Mouse (Mus musculus): ENCODE data around the gene Mroh2a. TPM values are rescaled to one million over a fixed set of nuclear protein-coding genes. Genes with fewer than 3 reads are reported as not detected.

The Mroh2a gene
- polyA plus RNA-seq, 1 experiment, result 0.96 TPM

DNA sequence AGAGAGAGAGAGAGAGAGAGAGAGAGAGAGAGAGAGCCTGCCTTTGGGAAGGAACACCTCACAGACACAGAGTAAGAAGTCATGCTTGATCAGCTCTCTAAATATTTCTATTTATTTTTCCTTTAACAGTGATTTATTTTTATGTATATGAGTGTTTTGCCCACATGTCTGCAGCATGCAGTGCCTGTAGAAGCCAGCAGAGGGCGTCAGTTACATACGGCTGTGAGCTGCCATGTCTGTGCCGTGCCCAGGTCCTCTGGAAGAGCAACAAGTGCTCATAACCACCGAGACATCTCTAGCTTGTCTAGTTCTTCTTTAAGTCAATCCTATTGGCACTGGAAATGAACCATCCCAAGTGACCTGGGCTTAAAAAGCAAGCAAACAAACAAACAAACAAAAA lies 63.1 kb downstream of the Mroh2a start:
- TF ChIP-seq POLR2A (IDR thresholded peaks at IDR 0.05; ENCODE audit: control insufficient read depth, extremely low read depth, insufficient read depth, low read length, poor library complexity) (no peak), CTCF (IDR thresholded peaks at IDR 0.05; ENCODE audit: borderline replicate concordance, control insufficient read depth, extremely low read depth, insufficient read depth, low read length, poor library complexity) (no peak)
- H3K27me3 ChIP-seq (ENCODE audit: control insufficient read depth, insufficient read depth, low read length), result no peaks in the 10 kb centered on the region
- WGBS, result 34% methylated on average over 4 of the region's 4 CpGs
- H3K4me1 ChIP-seq (replicated peaks; ENCODE audit: control insufficient read depth, insufficient read depth, low read length), result no peaks in the 10 kb centered on the region
- no peak overlapping the region for H3K4me3 ChIP-seq (ENCODE audit: control insufficient read depth, insufficient read depth, low read length)
- peak; percentile 75 for DNase-seq
- no peaks in the 10 kb centered on the region for H3K36me3 ChIP-seq (ENCODE audit: control insufficient read depth, insufficient read depth, low read length)
- H3K27ac ChIP-seq (ENCODE audit: control insufficient read depth, insufficient read depth, low read length), result no peak overlapping the region

- H3K4me1 ChIP-seq (replicated peaks; ENCODE audit: control insufficient read depth, insufficient read depth, low read length), result no peaks in the 10 kb centered on the region
- DNase-seq, result no peak
- WGBS, result 81% methylated on average over 1 of the region's 1 CpGs
- TF ChIP-seq POLR2A (IDR thresholded peaks at IDR 0.05; ENCODE audit: control insufficient read depth, extremely low read depth, insufficient read depth, low read length, poor library complexity) (no peak), CTCF (IDR thresholded peaks at IDR 0.05; ENCODE audit: borderline replicate concordance, control insufficient read depth, extremely low read depth, insufficient read depth, low read length, poor library complexity) (no peak)
- no peak overlapping the region for H3K27ac ChIP-seq (ENCODE audit: control insufficient read depth, insufficient read depth, low read length)
- no peaks in the 10 kb centered on the region for H3K27me3 ChIP-seq (ENCODE audit: control insufficient read depth, insufficient read depth, low read length)
- no peaks in the 10 kb centered on the region for H3K36me3 ChIP-seq (ENCODE audit: control insufficient read depth, insufficient read depth, low read length)
- no peak overlapping the region for H3K4me3 ChIP-seq (ENCODE audit: control insufficient read depth, insufficient read depth, low read length)
These were observed 63.7 kb downstream of the Mroh2a start for GRCm38 (mm10) chr1:88290511-88290910.

GRCm38 (mm10) chr1:88291409-88292005 lies 64.7 kb downstream of the Mroh2a start:
- DNase-seq, result no peak
- no peak overlapping the region for H3K4me3 ChIP-seq (ENCODE audit: control insufficient read depth, insufficient read depth, low read length)
- TF ChIP-seq POLR2A (IDR thresholded peaks at IDR 0.05; ENCODE audit: control insufficient read depth, extremely low read depth, insufficient read depth, low read length, poor library complexity), result no peak
- no peak for TF ChIP-seq CTCF (IDR thresholded peaks at IDR 0.05; ENCODE audit: borderline replicate concordance, control insufficient read depth, extremely low read depth, insufficient read depth, low read length, poor library complexity)
- H3K4me1 ChIP-seq (replicated peaks; ENCODE audit: control insufficient read depth, insufficient read depth, low read length), result no peaks in the 10 kb centered on the region
- H3K27me3 ChIP-seq (ENCODE audit: control insufficient read depth, insufficient read depth, low read length), result no peaks in the 10 kb centered on the region
- no peaks in the 10 kb centered on the region for H3K36me3 ChIP-seq (ENCODE audit: control insufficient read depth, insufficient read depth, low read length)
- 65% methylated on average over 3 of the region's 3 CpGs for WGBS
- no peak overlapping the region for H3K27ac ChIP-seq (ENCODE audit: control insufficient read depth, insufficient read depth, low read length)

GRCm38 (mm10) chr1:88292057-88292456 lies 65.3 kb downstream of the Mroh2a start:
- H3K27ac ChIP-seq (ENCODE audit: control insufficient read depth, insufficient read depth, low read length), result no peak overlapping the region
- no peak overlapping the region for H3K4me3 ChIP-seq (ENCODE audit: control insufficient read depth, insufficient read depth, low read length)
- TF ChIP-seq POLR2A (IDR thresholded peaks at IDR 0.05; ENCODE audit: control insufficient read depth, extremely low read depth, insufficient read depth, low read length, poor library complexity) (no peak), CTCF (IDR thresholded peaks at IDR 0.05; ENCODE audit: borderline replicate concordance, control insufficient read depth, extremely low read depth, insufficient read depth, low read length, poor library complexity) (no peak)
- no peak for DNase-seq
- no peaks in the 10 kb centered on the region for H3K4me1 ChIP-seq (replicated peaks; ENCODE audit: control insufficient read depth, insufficient read depth, low read length)
- H3K36me3 ChIP-seq (ENCODE audit: control insufficient read depth, insufficient read depth, low read length), result no peaks in the 10 kb centered on the region
- no peaks in the 10 kb centered on the region for H3K27me3 ChIP-seq (ENCODE audit: control insufficient read depth, insufficient read depth, low read length)
- WGBS, result 55% methylated on average over 2 of the region's 2 CpGs

- H3K4me3 ChIP-seq (ENCODE audit: control insufficient read depth, insufficient read depth, low read length), result no peak overlapping the region
- no peaks in the 10 kb centered on the region for H3K27me3 ChIP-seq (ENCODE audit: control insufficient read depth, insufficient read depth, low read length)
- no peaks in the 10 kb centered on the region for H3K36me3 ChIP-seq (ENCODE audit: control insufficient read depth, insufficient read depth, low read length)
- H3K4me1 ChIP-seq (replicated peaks; ENCODE audit: control insufficient read depth, insufficient read depth, low read length), result no peaks in the 10 kb centered on the region
- no peak overlapping the region for H3K27ac ChIP-seq (ENCODE audit: control insufficient read depth, insufficient read depth, low read length)
- TF ChIP-seq CTCF (IDR thresholded peaks at IDR 0.05; ENCODE audit: borderline replicate concordance, control insufficient read depth, extremely low read depth, insufficient read depth, low read length, poor library complexity) (no peak), POLR2A (IDR thresholded peaks at IDR 0.05; ENCODE audit: control insufficient read depth, extremely low read depth, insufficient read depth, low read length, poor library complexity) (no peak)
- 14% methylated on average over 1 of the region's 1 CpGs for WGBS
- no peak for DNase-seq
These were observed 67.9 kb downstream of the Mroh2a start for GRCm38 (mm10) chr1:88294650-88295049.

DNA sequence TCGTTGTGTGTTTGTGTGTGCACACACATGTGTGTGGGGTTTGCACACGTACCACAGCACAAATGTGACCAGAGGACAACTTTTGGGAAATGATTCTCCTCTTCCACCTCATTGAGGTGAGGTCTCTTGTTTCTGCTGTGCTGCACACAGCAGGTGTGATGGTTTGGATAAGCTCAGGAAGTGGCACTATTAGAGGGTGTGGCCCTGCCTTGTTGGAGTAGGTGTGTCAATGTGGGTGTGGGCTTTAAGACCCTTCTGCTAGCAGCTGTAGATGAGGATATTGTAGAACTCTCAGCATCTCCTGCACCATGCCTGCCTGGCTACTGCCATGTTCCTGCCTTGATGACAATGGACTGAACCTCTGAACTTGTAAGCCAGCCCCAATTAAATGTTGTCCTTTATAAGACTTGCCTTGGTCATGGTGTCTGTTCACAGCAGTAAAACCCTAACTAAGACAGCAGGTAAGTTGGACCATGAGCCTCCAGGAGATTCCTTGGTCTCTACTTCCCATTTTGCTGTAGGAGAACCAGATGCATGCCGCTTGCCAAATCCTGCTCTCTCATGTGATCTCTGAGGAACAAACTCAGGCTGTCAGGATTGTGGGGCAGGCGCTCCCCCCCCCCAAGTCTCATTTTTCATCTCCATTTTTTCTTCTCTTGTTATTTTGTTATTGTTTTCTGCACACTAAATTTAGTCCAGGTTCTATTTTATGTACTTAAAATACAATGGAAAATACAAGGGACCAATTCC lies 69.6 kb downstream of the Mroh2a start:
- WGBS, result 80% methylated on average over 4 of the region's 4 CpGs

More for the DNA sequence above, 69.6 kb downstream of the Mroh2a start:
- no peak for TF ChIP-seq CTCF (IDR thresholded peaks at IDR 0.05; ENCODE audit: borderline replicate concordance, control insufficient read depth, extremely low read depth, insufficient read depth, low read length, poor library complexity)
- no peak for TF ChIP-seq POLR2A (IDR thresholded peaks at IDR 0.05; ENCODE audit: control insufficient read depth, extremely low read depth, insufficient read depth, low read length, poor library complexity)
- Histone ChIP-seq H3K36me3 (ENCODE audit: control insufficient read depth, insufficient read depth, low read length) (no peaks in the 10 kb centered on the region), H3K4me1 (replicated peaks; ENCODE audit: control insufficient read depth, insufficient read depth, low read length) (no peaks in the 10 kb centered on the region), H3K27ac (ENCODE audit: control insufficient read depth, insufficient read depth, low read length) (no peak overlapping the region), H3K27me3 (ENCODE audit: control insufficient read depth, insufficient read depth, low read length) (no peaks in the 10 kb centered on the region), H3K4me3 (ENCODE audit: control insufficient read depth, insufficient read depth, low read length) (no peak overlapping the region)
- no peak for DNase-seq

All from thymus, adult 2 months (tissue).